Mouse (Mus musculus): ENCODE results near the gene Dcaf6. TPM values are rescaled to one million over a fixed set of nuclear protein-coding genes. Genes with fewer than 3 reads are reported as not detected.

The Dcaf6 gene
- polyA plus RNA-seq, 1 experiment, result 24.1 TPM

DNA sequence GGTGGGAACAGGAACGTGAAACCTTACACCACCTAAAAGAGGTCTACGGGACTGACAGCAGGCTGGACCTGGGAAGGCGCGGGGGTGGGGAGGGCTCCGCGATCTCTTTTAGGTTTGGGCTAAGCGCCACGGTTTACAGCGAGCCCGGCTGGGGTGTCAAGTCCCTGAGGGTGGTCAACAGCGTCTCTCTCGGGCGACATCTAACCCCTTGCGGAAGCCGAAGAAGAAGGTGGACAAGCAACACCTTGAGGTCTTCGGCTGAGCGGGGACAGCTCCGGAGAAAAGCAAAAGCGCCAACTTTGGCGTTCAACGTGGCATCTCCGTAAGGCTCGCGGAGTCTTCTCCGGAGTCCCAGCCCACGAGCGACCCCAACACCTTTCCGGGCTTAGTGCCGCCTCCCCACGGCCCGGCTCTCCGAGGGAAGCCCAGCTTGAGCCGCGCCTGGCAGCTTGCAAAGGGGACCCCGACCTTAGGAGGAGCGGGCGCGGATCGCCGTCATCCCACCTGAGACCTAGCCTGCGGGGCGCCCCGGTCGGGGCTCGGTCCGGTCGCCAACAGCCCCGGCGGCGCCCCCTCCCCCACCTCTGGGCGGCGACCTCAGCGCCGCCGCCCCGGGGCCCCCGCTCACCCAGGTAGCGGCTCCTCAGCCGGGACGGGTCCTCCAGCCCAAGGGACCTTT lies 633 bp downstream of the Dcaf6 start:
- Histone ChIP-seq H3K4me3 (peak overlapping the region; percentile 81), H3ac (ENCODE audit: control insufficient read depth, insufficient read length) (peak overlapping the region; percentile 92)
- TF ChIP-seq REST (IDR thresholded peaks at IDR 0.05; ENCODE audit: insufficient read depth, insufficient read length), result no peak
- peak in 1 of 3 experiments; percentile 5 for TF ChIP-seq MYOG (IDR thresholded peaks at IDR 0.05; ENCODE audit: control insufficient read depth in 1 of 3, insufficient read depth in 1 of 3, insufficient read length in 2 of 3, low read depth in 2 of 3)
- no peak for TF ChIP-seq POLR2A (IDR thresholded peaks at IDR 0.05; ENCODE audit: insufficient read length, low read depth)

DNA sequence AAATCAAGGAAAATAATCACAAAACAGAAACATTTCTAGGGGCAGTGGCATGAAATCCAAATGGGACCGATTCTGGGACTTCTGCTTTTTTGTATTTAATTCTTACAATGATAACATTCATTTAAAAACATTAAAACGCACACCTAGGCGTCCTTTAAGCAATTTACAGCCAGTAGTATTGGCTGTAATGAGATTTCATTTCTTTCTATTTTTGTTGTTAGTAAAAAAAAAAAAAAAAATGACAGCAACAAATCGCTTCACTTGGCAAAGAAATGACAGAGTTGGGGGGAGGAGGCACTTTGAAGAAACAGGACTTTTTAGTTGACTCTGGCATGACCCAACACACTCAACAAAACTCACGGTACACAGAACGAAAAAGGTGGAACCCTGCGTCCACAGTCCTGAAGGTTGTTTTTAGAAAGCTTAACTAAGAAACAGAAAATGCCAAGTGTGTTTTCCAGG lies 1.2 kb downstream of the Dcaf6 start:
- Histone ChIP-seq H3K79me2 (ENCODE audit: control insufficient read depth, insufficient read depth) (peaks cover 45% of the 10 kb centered on the region), H3ac (ENCODE audit: control insufficient read depth, insufficient read length) (peak overlapping the region; percentile 92), H3K4me2 (ENCODE audit: low read depth) (peak overlapping the region; percentile 77), H3K4me3 (peak overlapping the region; percentile 81), H3K36me3 (ENCODE audit: control insufficient read depth, insufficient read depth) (no peaks in the 10 kb centered on the region), H3K27me3 (ENCODE audit: control insufficient read depth, insufficient read depth, insufficient read length) (no peaks in the 10 kb centered on the region)
- no peak for TF ChIP-seq USF1 (IDR thresholded peaks at IDR 0.05; ENCODE audit: low read depth)
- TF ChIP-seq E2F4 (IDR thresholded peaks at IDR 0.05; ENCODE audit: insufficient read depth), result no peak

More for the DNA sequence above, 633 bp downstream of the Dcaf6 start:
- no peaks in the 10 kb centered on the region for H3K36me3 ChIP-seq (ENCODE audit: control insufficient read depth, insufficient read depth)
- H3K27me3 ChIP-seq (ENCODE audit: control insufficient read depth, insufficient read depth, insufficient read length), result no peaks in the 10 kb centered on the region
- peak overlapping the region; percentile 77 for H3K4me2 ChIP-seq (ENCODE audit: low read depth)
- H3K79me2 ChIP-seq (ENCODE audit: control insufficient read depth, insufficient read depth), result peaks cover 39% of the 10 kb centered on the region

DNA sequence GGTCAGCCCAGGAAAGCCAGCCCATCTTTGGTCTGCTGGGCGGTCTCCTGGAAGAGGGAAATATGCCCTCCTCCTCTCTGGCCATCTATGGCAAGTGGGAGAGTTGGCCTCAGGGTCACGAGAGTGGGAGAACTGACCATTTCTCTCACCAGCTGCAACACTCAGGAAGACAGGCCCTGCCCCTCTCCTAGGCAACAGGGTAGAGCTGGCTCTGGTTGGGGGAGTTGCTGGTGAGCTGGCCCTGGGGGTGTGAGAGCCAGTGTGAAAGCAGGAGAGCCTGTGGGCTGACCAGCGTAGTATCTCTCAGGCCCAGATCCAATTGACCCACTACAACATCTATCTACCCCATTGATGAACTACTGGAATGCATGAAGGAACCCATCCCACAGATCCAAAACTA lies 18.6 kb downstream of the Dcaf6 start:
- no peak overlapping the region for H3ac ChIP-seq (ENCODE audit: control insufficient read depth, insufficient read length)
- H3K36me3 ChIP-seq (ENCODE audit: control insufficient read depth, insufficient read depth), result no peaks in the 10 kb centered on the region
- TF ChIP-seq REST (IDR thresholded peaks at IDR 0.05; ENCODE audit: insufficient read depth, insufficient read length), result no peak
- TF ChIP-seq MYOD1 (IDR thresholded peaks at IDR 0.05; ENCODE audit: control insufficient read depth in 1 of 3, insufficient read length in 2 of 3, low read depth in 2 of 3), result no peak
- TF ChIP-seq USF1 (IDR thresholded peaks at IDR 0.05; ENCODE audit: low read depth), result no peak
- no peak for TF ChIP-seq TCF3 (IDR thresholded peaks at IDR 0.05; ENCODE audit: insufficient read length, low read depth)
- TF ChIP-seq POLR2AphosphoS2 (IDR thresholded peaks at IDR 0.05; ENCODE audit: insufficient read length, low read depth), result no peak
- no peak for TF ChIP-seq CEBPB (IDR thresholded peaks at IDR 0.05; ENCODE audit: insufficient read depth, poor library complexity, severe bottlenecking)
- TF ChIP-seq E2F4 (IDR thresholded peaks at IDR 0.05; ENCODE audit: insufficient read depth), result no peak

DNA sequence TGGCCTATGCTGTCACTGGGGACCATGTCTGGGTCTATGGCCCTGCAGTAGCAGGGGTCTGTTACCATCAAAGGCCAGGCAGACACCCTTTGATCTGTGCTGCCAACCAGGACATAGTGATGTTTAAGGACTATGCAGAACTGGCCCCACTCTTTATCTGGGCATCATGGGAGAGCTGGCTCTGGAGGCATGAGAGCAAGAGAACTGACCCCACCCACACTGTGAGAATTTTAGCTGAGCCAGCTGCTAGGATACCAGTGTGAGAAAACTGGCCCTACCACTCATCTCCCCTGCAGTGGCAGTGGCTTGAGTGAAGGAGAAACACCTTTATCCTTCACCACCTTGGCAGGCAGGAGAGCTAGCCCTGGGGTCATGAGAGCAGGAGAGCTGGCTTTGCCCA lies 19.1 kb downstream of the Dcaf6 start:
- Histone ChIP-seq H3ac (ENCODE audit: control insufficient read depth, insufficient read length) (no peak overlapping the region), H3K4me3 (no peak overlapping the region), H3K4me2 (ENCODE audit: low read depth) (no peak overlapping the region), H3K36me3 (ENCODE audit: control insufficient read depth, insufficient read depth) (no peaks in the 10 kb centered on the region), H3K27me3 (ENCODE audit: control insufficient read depth, insufficient read depth, insufficient read length) (no peaks in the 10 kb centered on the region), H3K79me2 (ENCODE audit: control insufficient read depth, insufficient read depth) (peaks cover 36% of the 10 kb centered on the region)
- TF ChIP-seq POLR2AphosphoS2 (IDR thresholded peaks at IDR 0.05; ENCODE audit: insufficient read length, low read depth), result no peak
- TF ChIP-seq SRF (IDR thresholded peaks at IDR 0.05; ENCODE audit: control insufficient read depth, insufficient read length, low read depth), result no peak
- no peak for TF ChIP-seq TCF12 (IDR thresholded peaks at IDR 0.05; ENCODE audit: insufficient read depth, poor library complexity, severe bottlenecking)
- TF ChIP-seq CEBPB (IDR thresholded peaks at IDR 0.05; ENCODE audit: insufficient read depth, poor library complexity, severe bottlenecking), result no peak
- TF ChIP-seq MYOG (IDR thresholded peaks at IDR 0.05; ENCODE audit: control insufficient read depth in 1 of 3, insufficient read depth in 1 of 3, insufficient read length in 2 of 3, low read depth in 2 of 3), result no peak
- TF ChIP-seq REST (IDR thresholded peaks at IDR 0.05; ENCODE audit: insufficient read depth, insufficient read length), result no peak
- TF ChIP-seq POLR2A (IDR thresholded peaks at IDR 0.05; ENCODE audit: insufficient read length, low read depth), result no peak
- TF ChIP-seq USF1 (IDR thresholded peaks at IDR 0.05; ENCODE audit: low read depth), result no peak
- no peak for TF ChIP-seq E2F4 (IDR thresholded peaks at IDR 0.05; ENCODE audit: insufficient read depth)
- TF ChIP-seq TCF3 (IDR thresholded peaks at IDR 0.05; ENCODE audit: insufficient read length, low read depth), result no peak
- no peak for TF ChIP-seq MAX (IDR thresholded peaks at IDR 0.05; ENCODE audit: low read depth)
- TF ChIP-seq MYOD1 (IDR thresholded peaks at IDR 0.05; ENCODE audit: control insufficient read depth in 1 of 3, insufficient read length in 2 of 3, low read depth in 2 of 3), result no peak

More for the DNA sequence above, 18.6 kb downstream of the Dcaf6 start:
- Histone ChIP-seq H3K4me2 (ENCODE audit: low read depth) (no peak overlapping the region), H3K4me3 (no peak overlapping the region), H3K27me3 (ENCODE audit: control insufficient read depth, insufficient read depth, insufficient read length) (no peaks in the 10 kb centered on the region), H3K79me2 (ENCODE audit: control insufficient read depth, insufficient read depth) (peaks cover 31% of the 10 kb centered on the region)

DNA sequence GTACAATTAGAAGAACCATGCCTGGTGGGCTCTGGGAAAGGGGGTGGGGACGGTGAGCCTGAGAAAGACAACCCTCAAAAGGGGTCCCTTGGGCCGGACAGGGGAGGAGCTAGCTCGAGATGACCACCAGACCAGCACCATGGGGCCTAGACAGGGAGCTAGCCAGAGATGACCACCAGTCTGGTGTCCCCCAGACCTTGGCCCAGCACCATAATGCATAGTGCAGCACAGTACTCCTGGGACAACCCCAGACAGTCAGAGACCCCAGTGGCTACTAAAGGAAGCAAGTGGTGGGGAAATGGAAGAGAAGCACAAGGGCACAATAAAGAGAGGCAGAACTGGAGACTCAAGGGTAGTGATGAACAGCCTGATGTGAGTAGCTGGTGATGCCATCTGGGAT lies 19.5 kb downstream of the Dcaf6 start:
- H3ac ChIP-seq (ENCODE audit: control insufficient read depth, insufficient read length), result no peak overlapping the region
- no peaks in the 10 kb centered on the region for H3K27me3 ChIP-seq (ENCODE audit: control insufficient read depth, insufficient read depth, insufficient read length)
- H3K4me3 ChIP-seq, result no peak overlapping the region
- no peaks in the 10 kb centered on the region for H3K36me3 ChIP-seq (ENCODE audit: control insufficient read depth, insufficient read depth)
- TF ChIP-seq CEBPB (IDR thresholded peaks at IDR 0.05; ENCODE audit: insufficient read depth, poor library complexity, severe bottlenecking), result no peak
- no peak for TF ChIP-seq REST (IDR thresholded peaks at IDR 0.05; ENCODE audit: insufficient read depth, insufficient read length)
- TF ChIP-seq MAX (IDR thresholded peaks at IDR 0.05; ENCODE audit: low read depth), result no peak
- no peak for TF ChIP-seq POLR2AphosphoS2 (IDR thresholded peaks at IDR 0.05; ENCODE audit: insufficient read length, low read depth)
- TF ChIP-seq POLR2A (IDR thresholded peaks at IDR 0.05; ENCODE audit: insufficient read length, low read depth), result no peak
- TF ChIP-seq MYOG (IDR thresholded peaks at IDR 0.05; ENCODE audit: control insufficient read depth in 1 of 3, insufficient read depth in 1 of 3, insufficient read length in 2 of 3, low read depth in 2 of 3), result no peak
- no peak for TF ChIP-seq TCF3 (IDR thresholded peaks at IDR 0.05; ENCODE audit: insufficient read length, low read depth)
- TF ChIP-seq SRF (IDR thresholded peaks at IDR 0.05; ENCODE audit: control insufficient read depth, insufficient read length, low read depth), result no peak
- no peak for TF ChIP-seq USF1 (IDR thresholded peaks at IDR 0.05; ENCODE audit: low read depth)
- no peak for TF ChIP-seq TCF12 (IDR thresholded peaks at IDR 0.05; ENCODE audit: insufficient read depth, poor library complexity, severe bottlenecking)
- TF ChIP-seq MYOD1 (IDR thresholded peaks at IDR 0.05; ENCODE audit: control insufficient read depth in 1 of 3, insufficient read length in 2 of 3, low read depth in 2 of 3), result no peak
- no peak for TF ChIP-seq E2F4 (IDR thresholded peaks at IDR 0.05; ENCODE audit: insufficient read depth)
- H3K79me2 ChIP-seq (ENCODE audit: control insufficient read depth, insufficient read depth), result peaks cover 37% of the 10 kb centered on the region
- no peak overlapping the region for H3K4me2 ChIP-seq (ENCODE audit: low read depth)
